Mouse (Mus musculus): ENCODE measurements around the gene Gm47996. TPM values are rescaled to one million over a fixed set of nuclear protein-coding genes. Genes with fewer than 3 reads are reported as not detected.

Gm47996 gene
- polyA plus RNA-seq, 1 experiment = not detected

DNA sequence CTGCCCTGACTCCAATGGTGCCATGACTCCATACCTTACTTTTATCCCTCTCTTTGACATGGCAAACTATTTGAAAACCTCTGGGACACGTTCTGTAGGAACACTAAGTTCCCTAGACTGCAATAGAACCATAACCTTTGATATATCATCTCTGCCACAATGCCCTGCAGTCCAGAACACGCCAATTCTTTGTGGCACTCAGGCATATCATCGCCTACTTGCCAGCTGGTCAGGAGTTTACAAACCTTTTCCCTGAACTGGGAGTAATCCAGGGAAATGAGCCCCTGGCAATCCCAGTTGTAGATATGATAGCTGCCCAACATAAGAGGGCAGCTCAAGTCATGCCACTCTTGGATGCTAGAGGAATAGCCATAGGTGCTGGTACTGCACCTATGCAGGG lies 22.4 kb downstream of the Gm47996 start:
- Histone ChIP-seq H3K4me1 (ENCODE audit: control insufficient read depth, insufficient read depth, low read length) (no peaks in the 10 kb centered on the region; the same call in 1 of the 2 replicates), H3K4me3 (replicated peaks; ENCODE audit: extremely low read depth, low read depth, low read length) (no peak overlapping the region)
- no peak for TF ChIP-seq CTCF (IDR thresholded peaks at IDR 0.05; ENCODE audit: insufficient read depth, low read length)
- 87% methylated on average over 3 of the region's 3 CpGs for WGBS
- no peak for DNase-seq

DNA sequence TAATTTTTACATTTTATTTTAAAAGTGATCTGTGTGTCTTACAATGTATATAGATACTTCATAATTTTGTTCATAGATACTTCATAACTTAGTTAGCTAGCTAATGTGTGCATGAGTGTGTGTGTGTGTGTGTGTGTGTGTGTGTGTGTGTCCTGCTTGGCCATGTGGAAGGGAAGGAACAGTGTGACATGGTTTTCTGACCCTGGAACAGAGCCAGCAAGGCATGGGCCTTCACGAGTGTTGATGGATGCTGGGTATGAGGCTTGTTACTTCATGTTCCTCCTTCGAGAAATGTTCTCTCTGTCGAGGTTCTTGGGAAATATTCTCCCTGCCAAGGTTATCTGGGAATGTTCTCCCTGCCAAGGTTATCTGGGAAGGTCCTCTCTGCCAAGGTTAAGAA lies 23.8 kb downstream of the Gm47996 start:
- DNase-seq = no peak
- H3K4me1 ChIP-seq (ENCODE audit: control insufficient read depth, insufficient read depth, low read length) = no peaks in the 10 kb centered on the region; the same call in 1 of the 2 replicates
- H3K4me3 ChIP-seq (replicated peaks; ENCODE audit: extremely low read depth, low read depth, low read length) = no peak overlapping the region
- WGBS = 55% methylated on average over 3 of the region's 3 CpGs
- TF ChIP-seq CTCF (IDR thresholded peaks at IDR 0.05; ENCODE audit: insufficient read depth, low read length) (no peak), POLR2A (IDR thresholded peaks at IDR 0.05; ENCODE audit: borderline replicate concordance, extremely low read depth, low read depth, low read length) (no peak)

DNA sequence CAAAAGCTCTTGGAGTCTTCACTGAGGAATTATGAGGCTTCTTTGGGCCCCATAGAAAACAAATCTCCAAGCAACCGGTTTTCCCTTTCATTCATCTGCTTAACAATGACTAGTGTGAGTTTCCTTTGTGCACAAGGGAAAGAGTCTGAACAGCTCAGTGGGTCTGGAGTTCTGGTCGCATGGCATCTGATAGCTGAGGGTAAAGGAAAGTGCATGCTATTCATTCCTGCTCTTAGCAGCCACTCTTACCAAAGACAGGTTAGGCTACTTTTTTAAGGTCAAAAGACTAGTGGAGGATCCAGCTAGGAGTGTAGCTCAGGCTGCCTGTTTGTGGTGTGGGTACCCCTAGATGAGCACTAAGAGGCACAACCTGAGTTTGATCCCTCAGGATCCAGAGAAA lies 25.6 kb downstream of the Gm47996 start:
- Histone ChIP-seq H3K4me3 (replicated peaks; ENCODE audit: extremely low read depth, low read depth, low read length) (no peak overlapping the region), H3K4me1 (ENCODE audit: control insufficient read depth, insufficient read depth, low read length) (no peaks in the 10 kb centered on the region; the same call in none of the 2 replicates)
- DNase-seq = no peak
- TF ChIP-seq POLR2A (IDR thresholded peaks at IDR 0.05; ENCODE audit: borderline replicate concordance, extremely low read depth, low read depth, low read length) (no peak), CTCF (IDR thresholded peaks at IDR 0.05; ENCODE audit: insufficient read depth, low read length) (no peak)
- 65% methylated on average over 2 of the region's 2 CpGs for WGBS

DNA sequence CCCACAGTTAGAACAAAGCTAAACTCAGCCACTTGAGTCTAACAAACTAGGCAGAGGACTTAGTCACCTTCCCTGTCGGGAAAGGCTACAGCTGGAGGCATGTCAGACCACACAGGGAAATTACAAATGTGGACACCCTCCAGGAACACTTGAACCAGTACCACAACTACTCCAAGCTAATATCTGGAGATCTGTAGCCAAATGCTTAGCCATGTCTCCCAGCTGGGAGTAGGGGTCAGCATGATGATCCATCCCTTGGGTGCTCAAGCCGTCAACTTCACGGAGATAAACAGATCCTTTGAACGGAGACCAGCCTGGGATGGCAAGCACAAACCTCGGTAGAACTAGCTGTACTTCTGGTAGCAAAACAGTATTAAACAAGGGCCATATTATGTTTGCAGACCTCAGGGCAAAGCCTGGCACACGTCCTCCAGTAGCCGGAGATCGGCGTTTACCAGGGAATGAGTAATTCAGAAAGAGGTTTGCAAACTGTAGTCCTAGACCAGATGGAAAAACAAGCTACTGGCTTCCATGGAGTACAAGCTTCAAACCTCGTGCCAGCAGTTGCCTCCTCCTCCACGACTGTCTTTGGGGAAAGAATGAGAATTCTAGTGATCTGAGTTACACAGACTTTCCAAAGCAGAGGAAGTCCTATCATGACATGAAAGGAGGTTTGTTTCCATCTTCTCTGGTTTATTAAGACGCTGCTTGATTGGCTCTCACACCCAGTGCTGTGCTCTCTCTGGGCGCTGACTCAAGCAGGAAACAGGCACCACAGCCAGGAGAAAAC lies 26.4 kb downstream of the Gm47996 start:
- peak; percentile 33 for DNase-seq
- no peak overlapping the region for H3K4me3 ChIP-seq (replicated peaks; ENCODE audit: extremely low read depth, low read depth, low read length)
- H3K4me1 ChIP-seq (ENCODE audit: control insufficient read depth, insufficient read depth, low read length) = no peaks in the 10 kb centered on the region; the same call in none of the 2 replicates
- WGBS = 34% methylated on average over 13 of the region's 13 CpGs
- TF ChIP-seq POLR2A (IDR thresholded peaks at IDR 0.05; ENCODE audit: borderline replicate concordance, extremely low read depth, low read depth, low read length) (no peak), CTCF (IDR thresholded peaks at IDR 0.05; ENCODE audit: insufficient read depth, low read length) (no peak)

DNA sequence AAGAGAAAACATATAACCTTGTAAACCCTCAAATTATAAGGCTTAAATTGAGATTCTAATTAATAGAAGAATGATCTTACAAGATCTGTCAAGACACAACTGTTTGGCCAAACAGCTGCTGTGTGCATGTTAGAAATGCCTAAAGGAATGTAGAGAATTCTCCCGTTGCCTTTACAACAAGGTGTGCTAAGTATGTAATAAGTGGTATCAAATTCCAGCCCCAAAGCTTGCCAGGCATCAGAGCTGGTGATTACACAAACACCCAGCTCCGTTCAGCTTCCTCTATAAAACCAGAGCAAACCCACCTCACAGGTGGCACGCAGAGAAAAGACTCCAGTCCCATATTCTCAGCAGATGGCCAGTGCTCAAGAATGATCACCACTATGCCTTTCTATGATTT lies 27.8 kb downstream of the Gm47996 start:
- DNase-seq = no peak
- Histone ChIP-seq H3K4me1 (ENCODE audit: control insufficient read depth, insufficient read depth, low read length) (no peaks in the 10 kb centered on the region; the same call in none of the 2 replicates), H3K4me3 (replicated peaks; ENCODE audit: extremely low read depth, low read depth, low read length) (no peak overlapping the region)
- TF ChIP-seq POLR2A (IDR thresholded peaks at IDR 0.05; ENCODE audit: borderline replicate concordance, extremely low read depth, low read depth, low read length) = no peak
- no peak for TF ChIP-seq CTCF (IDR thresholded peaks at IDR 0.05; ENCODE audit: insufficient read depth, low read length)
- WGBS = 67% methylated on average over 3 of the region's 3 CpGs

DNA sequence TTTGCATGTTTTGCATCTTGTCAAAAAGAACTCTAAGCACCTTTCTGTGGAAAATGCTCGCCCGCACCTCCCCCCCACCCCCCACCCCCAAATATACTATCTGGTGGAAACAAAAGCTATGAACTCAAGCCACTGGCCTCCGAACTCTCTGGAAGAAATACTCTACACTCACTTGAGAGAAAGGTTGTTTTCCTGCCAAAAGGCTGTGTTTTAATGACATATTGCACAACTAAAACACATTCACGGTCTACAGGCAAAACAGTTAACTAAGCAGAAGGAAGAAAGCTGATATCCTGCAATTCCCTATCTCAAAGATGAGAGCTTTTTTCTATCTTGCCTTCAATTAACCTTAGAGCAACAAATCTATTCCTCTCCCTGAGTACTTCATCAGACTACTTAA lies 33.4 kb downstream of the Gm47996 start:
- H3K4me1 ChIP-seq (ENCODE audit: control insufficient read depth, insufficient read depth, low read length) = no peaks in the 10 kb centered on the region; the same call in none of the 2 replicates
- TF ChIP-seq POLR2A (IDR thresholded peaks at IDR 0.05; ENCODE audit: borderline replicate concordance, extremely low read depth, low read depth, low read length) = no peak
- no peak for TF ChIP-seq CTCF (IDR thresholded peaks at IDR 0.05; ENCODE audit: insufficient read depth, low read length)

DNA sequence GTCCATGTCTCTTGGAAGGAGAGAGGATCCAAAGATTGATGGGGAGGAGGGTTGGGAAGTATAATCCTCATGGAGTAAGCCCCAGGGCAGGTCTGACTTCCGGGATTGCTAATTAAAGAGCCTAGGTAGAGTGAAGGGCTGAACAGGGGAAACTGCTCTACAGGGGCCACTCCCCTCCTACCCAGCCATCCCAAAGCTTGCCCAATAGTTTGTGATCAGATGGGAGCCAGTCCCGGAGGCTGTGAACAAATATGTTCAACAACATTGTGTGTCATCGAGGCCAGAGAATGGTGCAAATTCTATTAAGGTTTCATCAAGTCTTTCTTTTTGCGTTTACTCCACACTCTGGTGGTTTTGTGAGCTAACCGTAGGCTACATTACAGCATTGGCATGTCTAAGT lies 34.1 kb downstream of the Gm47996 start:
- no peak for TF ChIP-seq CTCF (IDR thresholded peaks at IDR 0.05; ENCODE audit: insufficient read depth, low read length)
- TF ChIP-seq POLR2A (IDR thresholded peaks at IDR 0.05; ENCODE audit: borderline replicate concordance, extremely low read depth, low read depth, low read length) = no peak
- no peak for DNase-seq
- WGBS = 88% methylated on average over 5 of the region's 5 CpGs
- Histone ChIP-seq H3K4me1 (ENCODE audit: control insufficient read depth, insufficient read depth, low read length) (no peaks in the 10 kb centered on the region; the same call in none of the 2 replicates), H3K4me3 (replicated peaks; ENCODE audit: extremely low read depth, low read depth, low read length) (no peak overlapping the region)

More for the DNA sequence above, 33.4 kb downstream of the Gm47996 start:
- 61% methylated on average over 4 of the region's 4 CpGs for WGBS
- H3K4me3 ChIP-seq (replicated peaks; ENCODE audit: extremely low read depth, low read depth, low read length) = no peak overlapping the region
- no peak for DNase-seq

DNA sequence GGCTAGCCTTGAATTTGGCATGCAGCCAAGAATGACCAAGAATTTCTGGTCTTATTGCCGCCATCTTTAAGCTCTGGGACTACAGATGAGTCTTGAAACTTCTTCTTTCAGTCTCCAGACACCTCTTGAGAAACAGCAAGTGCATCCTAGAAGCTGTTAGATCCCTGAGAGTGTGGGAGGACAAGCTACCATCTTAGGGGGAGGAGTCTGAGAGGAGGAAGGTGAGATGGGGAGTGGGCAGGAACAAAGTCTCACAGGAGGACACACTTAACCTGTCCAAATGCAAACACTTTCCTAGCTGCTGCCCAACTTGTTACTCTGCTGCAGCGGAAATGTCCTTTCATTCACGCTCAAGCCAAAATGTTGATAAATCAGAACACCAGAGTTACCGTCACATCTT lies 34.8 kb downstream of the Gm47996 start:
- no peaks in the 10 kb centered on the region; the same call in 1 of the 2 replicates for H3K4me1 ChIP-seq (ENCODE audit: control insufficient read depth, insufficient read depth, low read length)
- 73% methylated on average over 4 of the region's 4 CpGs for WGBS
- no peak overlapping the region for H3K4me3 ChIP-seq (replicated peaks; ENCODE audit: extremely low read depth, low read depth, low read length)
- no peak for DNase-seq
- no peak for TF ChIP-seq POLR2A (IDR thresholded peaks at IDR 0.05; ENCODE audit: borderline replicate concordance, extremely low read depth, low read depth, low read length)
- no peak for TF ChIP-seq CTCF (IDR thresholded peaks at IDR 0.05; ENCODE audit: insufficient read depth, low read length)

DNA sequence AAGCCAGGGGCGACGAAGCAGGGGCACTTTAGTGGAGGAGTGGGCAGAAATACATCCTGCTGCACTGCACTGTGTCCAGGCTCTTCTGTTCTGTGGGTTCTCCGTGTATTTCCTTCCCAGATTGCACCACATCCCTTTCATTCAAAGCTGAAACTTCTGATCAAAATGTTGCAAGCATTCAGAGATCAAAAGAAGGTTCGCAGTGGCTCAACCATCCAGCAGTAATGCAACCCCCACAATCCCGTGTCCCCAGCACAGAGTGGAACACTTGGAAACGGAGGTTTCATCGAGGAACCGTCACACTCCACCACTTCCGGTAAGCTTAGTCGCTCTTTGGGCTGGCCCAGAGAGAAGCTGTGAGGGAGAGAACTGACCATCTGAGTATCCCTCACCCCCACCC lies 35.2 kb downstream of the Gm47996 start:
- WGBS = 63% methylated on average over 10 of the region's 10 CpGs
- H3K4me3 ChIP-seq (replicated peaks; ENCODE audit: extremely low read depth, low read depth, low read length) = no peak overlapping the region
- TF ChIP-seq POLR2A (IDR thresholded peaks at IDR 0.05; ENCODE audit: borderline replicate concordance, extremely low read depth, low read depth, low read length) = no peak
- no peak for TF ChIP-seq CTCF (IDR thresholded peaks at IDR 0.05; ENCODE audit: insufficient read depth, low read length)
- no peak for DNase-seq
- no peaks in the 10 kb centered on the region; the same call in 1 of the 2 replicates for H3K4me1 ChIP-seq (ENCODE audit: control insufficient read depth, insufficient read depth, low read length)

DNA sequence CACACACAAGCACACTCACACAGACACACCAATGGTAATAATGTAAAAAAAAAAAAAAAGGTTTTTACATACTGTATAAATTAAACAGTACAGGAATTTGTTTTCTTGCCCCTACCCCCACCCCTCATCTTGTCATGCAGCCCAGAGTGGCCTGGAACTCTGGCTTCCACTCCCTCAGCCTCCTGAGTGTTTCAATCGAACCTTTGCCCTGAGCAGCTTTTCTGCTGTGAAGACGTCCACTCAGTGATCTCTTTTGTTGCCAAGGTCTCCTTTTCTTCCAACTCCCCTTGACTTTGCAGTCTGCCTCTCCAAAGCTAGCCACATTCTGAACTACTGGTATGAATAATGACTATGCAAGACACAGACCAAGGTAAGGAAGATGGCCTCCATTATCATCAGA lies 35.9 kb downstream of the Gm47996 start:
- Histone ChIP-seq H3K4me1 (ENCODE audit: control insufficient read depth, insufficient read depth, low read length) (no peaks in the 10 kb centered on the region; the same call in 1 of the 2 replicates), H3K4me3 (replicated peaks; ENCODE audit: extremely low read depth, low read depth, low read length) (no peak overlapping the region)
- no peak for DNase-seq
- WGBS = 62% methylated on average over 2 of the region's 2 CpGs
- TF ChIP-seq POLR2A (IDR thresholded peaks at IDR 0.05; ENCODE audit: borderline replicate concordance, extremely low read depth, low read depth, low read length) (no peak), CTCF (IDR thresholded peaks at IDR 0.05; ENCODE audit: insufficient read depth, low read length) (no peak)
